Mouse (Mus musculus) gastrocnemius, adult 18-20 months (tissue): ENCODE measurements around the gene Slc35c1. TPM values are rescaled to one million over a fixed set of nuclear protein-coding genes. Genes with fewer than 3 reads are reported as not detected.
A peak's percentile ranks its signal among the peaks of the same experiment; 100 is the strongest.

Source experiments
- DNase-seq: peaks from one replicate; pipeline ENCODE4 v3.0.0; 2021; ENCODE audit warnings: low spot score
- total RNA-seq, 2 experiments: library from RNA; stranded (reverse); gene quantifications; 2 replicates each; pipeline ENCODE4 v1.2.3; 2021

Gene Slc35c1
- total RNA-seq, 2 experiments from 2014 or later: 4.3 to 6.0 TPM

- DNase-seq: peak; percentile 39
Observed at GRCm38 (mm10) chr2:92435023-92435422, 25.3 kb downstream of the Slc35c1 start.

GRCm38 (mm10) chr2:92434375-92434745, 26.0 kb downstream of the Slc35c1 start:
- DNase-seq: no peak

- peak; percentile 99 for DNase-seq
Observed at GRCm38 (mm10) chr2:92433578-92434374, 26.6 kb downstream of the Slc35c1 start, which contains the start of gene Cry2. Cry2 (minus strand) TSS chr2:92434043.

GRCm38 (mm10) chr2:92432299-92433295, 27.7 kb downstream of the Slc35c1 start:
- DNase-seq: peak; percentile 49

GRCm38 (mm10) chr2:92431611-92432179, 28.6 kb downstream of the Slc35c1 start:
- DNase-seq: no peak

GRCm38 (mm10) chr2:92430723-92431541, 29.4 kb downstream of the Slc35c1 start:
- DNase-seq: peak; percentile 77

GRCm38 (mm10) chr2:92430089-92430488, 30.2 kb downstream of the Slc35c1 start:
- no peak for DNase-seq

GRCm38 (mm10) chr2:92427882-92428281, 32.5 kb downstream of the Slc35c1 start:
- peak; percentile 73 for DNase-seq

- peak; percentile 61 for DNase-seq
Observed at GRCm38 (mm10) chr2:92426426-92426825, 33.9 kb downstream of the Slc35c1 start.

GRCm38 (mm10) chr2:92425366-92425765, 35.0 kb downstream of the Slc35c1 start:
- no peak for DNase-seq

GRCm38 (mm10) chr2:92424462-92425308, 35.7 kb downstream of the Slc35c1 start:
- peak; percentile 73 for DNase-seq

GRCm38 (mm10) chr2:92423702-92424461, 36.5 kb downstream of the Slc35c1 start:
- peak; percentile 97 for DNase-seq

GRCm38 (mm10) chr2:92423156-92423555, 37.2 kb downstream of the Slc35c1 start:
- DNase-seq: no peak

- no peak for DNase-seq
Observed at GRCm38 (mm10) chr2:92422388-92423135, 37.8 kb downstream of the Slc35c1 start.

GRCm38 (mm10) chr2:92421723-92422387, 38.5 kb downstream of the Slc35c1 start:
- peak; percentile 44 for DNase-seq

GRCm38 (mm10) chr2:92411705-92412104, 48.6 kb downstream of the Slc35c1 start:
- no peak for DNase-seq

GRCm38 (mm10) chr2:92408309-92409045, 51.9 kb downstream of the Slc35c1 start:
- no peak for DNase-seq
